Mouse (Mus musculus): ENCODE data around the gene Ica1l. TPM values are rescaled to one million over a fixed set of nuclear protein-coding genes. Genes with fewer than 3 reads are reported as not detected.

Ica1l gene
- total RNA-seq, 4 experiments from 2014 or later, result 34.5 to 40.8 (median 37.5) TPM

DNA sequence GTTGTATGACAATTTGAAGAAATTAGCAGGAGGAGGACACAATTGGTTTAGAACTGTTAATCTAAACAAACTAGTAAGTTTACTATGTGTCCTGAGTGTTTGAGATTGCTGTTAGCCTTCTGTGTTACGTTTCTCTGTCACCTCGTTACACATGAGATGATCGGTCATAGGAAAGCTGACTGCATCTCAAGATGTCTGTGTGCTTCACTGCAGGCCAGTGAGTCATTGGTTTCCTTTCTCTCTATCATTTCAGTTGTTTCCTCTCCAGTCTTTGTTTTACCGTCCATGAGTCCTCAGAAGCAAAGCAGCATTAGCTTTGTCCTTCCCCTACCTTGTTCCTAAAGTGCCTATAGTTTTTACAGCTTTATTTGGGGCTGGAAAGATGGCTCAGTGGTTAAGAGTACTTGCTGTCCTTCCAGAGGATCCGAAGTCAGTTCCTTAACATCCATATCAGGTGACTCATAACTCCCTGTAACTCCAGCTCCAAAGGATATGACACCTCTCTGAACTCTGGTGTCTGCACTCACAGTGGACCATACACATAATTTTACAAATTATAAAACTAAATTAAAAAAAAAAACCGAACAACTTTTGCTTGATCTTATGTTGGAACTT is 76.7 kb downstream of the Ica1l start:
- DNase-seq (ENCODE audit: low spot score in 2 of 2), result no peak

DNA sequence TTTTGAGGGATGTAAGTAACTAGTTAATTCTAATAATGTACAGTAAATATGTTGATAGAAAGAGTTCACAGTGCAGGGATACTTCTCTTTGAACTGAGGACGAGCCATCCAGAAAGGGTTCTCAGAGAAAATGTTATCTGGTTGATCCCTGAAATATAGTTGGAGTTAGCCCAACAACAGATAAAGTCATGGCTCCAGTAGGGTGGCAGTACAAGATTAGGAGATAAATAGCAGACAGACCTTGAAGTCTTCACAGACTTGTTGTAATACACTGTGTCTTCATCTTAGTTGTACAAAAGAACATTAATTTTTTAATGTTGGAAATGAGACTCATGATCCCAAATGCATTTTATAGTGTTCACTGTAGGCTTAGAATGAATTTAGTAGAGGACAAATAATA is 83.0 kb downstream of the Ica1l start:
- no peak for DNase-seq (ENCODE audit: low spot score in 2 of 2)

DNA sequence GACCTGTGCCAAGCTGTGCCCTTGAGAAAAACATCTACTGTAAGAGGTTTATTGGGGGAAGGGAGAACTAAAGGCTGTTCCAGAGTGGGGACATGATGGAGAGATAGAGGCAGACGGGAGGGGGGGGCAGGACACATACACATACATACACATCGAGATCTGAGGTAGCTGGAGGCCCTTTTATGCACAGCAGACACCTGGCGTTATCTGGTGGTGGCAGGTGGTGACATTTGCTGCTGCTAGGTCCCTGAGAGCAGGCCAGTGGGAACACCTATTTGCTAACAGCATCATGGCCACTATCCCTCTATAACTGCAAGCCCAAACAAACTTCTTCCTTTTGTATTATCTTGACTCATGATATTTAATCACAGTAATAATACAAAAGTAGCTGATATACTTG is 85.8 kb downstream of the Ica1l start:
- no peak for DNase-seq (ENCODE audit: low spot score in 2 of 2)

DNA sequence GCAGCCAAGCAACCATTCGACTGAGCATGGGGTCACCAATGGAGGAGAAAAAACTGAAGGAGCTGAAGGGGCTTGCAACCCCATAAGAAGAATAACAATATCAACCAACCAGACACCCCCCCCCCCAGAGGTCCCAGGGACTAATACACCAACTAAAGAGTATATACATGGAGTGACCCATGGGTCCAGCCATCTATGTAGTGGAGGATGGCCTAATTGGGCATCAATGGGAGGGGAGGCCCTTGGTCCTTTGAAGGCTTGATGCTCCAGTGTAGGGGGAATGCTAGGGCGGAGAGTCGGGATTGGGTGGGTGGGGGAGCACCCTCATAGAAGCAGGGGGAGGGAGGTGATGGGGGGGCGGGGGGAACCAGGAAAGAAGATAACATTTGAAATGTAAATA is 95.5 kb downstream of the Ica1l start:
- no peak for DNase-seq (ENCODE audit: low spot score in 2 of 2)

DNA sequence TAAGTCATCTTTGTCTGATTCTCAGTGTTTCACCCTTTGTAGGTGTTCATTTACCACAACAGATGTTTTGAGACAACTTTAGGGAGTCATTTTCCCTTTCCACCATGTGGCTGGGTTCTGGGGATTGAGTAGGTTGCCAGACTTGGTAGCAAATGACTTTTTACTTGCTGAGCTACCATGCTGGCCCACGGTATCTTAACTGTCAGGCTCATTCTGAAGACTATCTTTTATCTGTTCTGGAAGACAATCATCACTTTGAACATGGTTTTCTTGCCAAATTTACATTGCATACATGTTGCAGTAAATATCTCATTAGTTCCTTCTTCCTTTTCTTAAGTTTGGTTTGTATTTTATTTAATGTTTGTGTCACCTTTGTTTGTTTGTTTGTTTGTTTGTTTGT is 97.0 kb downstream of the Ica1l start:
- no peak for DNase-seq (ENCODE audit: low spot score in 2 of 2)

DNA sequence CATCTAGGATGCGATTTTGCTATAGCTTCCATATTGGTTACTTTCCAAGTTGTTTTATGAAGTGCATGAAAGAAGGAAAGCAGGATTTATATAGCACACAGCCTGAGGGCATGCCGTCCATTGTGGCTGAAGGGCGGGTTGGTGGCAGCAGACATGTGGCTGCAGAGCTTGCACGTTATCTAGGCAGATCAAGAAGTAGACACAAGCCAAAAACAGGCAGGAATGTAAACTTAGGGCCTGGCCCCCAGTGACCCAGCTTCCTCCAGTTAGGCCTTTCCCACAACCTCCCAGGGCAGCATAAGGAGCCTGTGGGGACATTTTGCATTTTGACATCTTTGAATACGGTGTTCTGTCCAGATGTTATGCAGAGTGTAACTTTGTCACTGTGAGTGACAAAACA is 99.2 kb downstream of the Ica1l start:
- DNase-seq (ENCODE audit: low spot score in 2 of 2), result no peak

DNA sequence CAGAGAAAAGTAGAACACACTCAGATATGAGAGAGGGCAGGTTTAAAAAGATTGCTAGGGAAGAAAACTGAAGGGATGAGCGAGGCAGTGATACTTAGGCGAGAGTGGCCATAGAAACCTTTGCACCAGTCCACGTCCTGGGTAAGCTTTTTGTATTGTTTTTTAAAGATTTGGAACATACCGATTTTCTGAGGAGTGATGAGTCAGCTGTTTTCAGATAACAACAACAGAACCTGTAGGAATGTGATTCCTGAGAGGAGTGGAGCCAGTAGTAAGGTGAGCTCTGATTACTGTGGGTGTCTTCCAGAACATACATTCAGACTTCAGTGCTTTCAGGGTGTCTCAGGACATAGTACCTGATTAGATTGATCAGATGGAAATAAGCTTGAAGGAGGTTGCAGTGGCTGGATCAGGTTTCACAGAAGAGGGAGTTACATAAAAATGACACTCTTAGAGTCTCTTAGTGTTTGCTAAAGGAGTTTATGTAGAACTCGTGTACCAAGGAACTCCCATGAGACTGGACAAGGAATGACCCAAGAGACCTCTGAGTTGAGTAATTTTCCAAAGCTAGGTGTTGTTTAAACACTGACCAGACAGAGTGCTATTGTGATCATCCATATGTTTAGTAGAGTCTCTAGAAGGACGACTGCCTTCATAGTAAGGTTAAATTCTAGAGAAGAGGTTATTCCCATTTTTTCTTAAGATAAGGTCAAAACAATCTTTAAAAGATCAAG is 100.8 kb downstream of the Ica1l start:
- no peak for DNase-seq (ENCODE audit: low spot score in 2 of 2)

DNA sequence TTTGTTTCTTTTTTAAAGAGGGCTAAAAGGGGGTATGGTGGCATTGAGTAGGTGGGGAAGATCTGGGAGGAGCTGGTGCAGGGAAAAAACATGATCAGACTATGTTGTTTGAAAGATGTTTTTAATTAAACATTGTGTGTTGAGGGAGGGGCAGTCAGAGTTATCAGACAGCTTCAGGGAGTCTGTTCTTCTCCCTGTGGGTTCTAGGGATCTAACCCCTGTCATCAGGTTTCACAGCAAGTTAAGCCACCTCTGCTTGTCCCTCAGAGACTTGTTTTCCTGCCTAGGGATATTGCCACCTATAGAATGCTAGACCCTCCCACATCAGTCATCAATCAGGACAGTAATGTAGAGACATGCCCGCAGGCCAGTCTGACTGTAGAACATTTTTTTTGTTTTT is 101.9 kb downstream of the Ica1l start:
- DNase-seq (ENCODE audit: low spot score in 2 of 2), result no peak

DNA sequence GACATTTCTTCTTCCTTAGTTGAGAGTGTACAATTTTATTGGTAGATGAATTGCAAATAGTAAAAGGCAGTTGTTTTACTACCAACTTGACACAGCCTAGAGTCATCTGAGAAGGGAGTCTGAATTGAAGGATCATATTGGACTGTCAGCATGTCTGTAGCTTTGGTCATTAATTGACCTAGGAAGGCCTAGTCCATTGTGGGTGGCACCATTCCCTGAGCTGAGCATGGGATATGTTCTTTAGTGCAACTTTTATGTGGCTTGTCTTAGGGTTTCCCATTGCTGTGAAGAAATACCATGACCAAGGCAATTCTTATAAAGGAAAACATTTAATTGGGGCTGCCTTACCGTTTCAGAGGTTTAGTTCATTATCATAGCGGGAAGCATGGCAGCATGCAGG is 110.0 kb downstream of the Ica1l start:
- DNase-seq (ENCODE audit: low spot score in 2 of 2), result no peak

Other genes with a start within 250 kb of the Ica1l start
- gene Fam117b, start 130.2 kb downstream of the Ica1l start, total RNA-seq (2022), result 10 to 100 TPM; 54.9 to 60.2 (median 57.9) TPM
- gene Carf, start 55.1 kb upstream of the Ica1l start, total RNA-seq (2022), result 10 to 100 TPM; 22.7 to 30.4 (median 27.3) TPM
- gene Wdr12, start 55.5 kb upstream of the Ica1l start, total RNA-seq (2022), result 10 to 100 TPM; 31.5 to 34.9 (median 32.4) TPM
- 10 to 100 TPM; 23.3 to 28.3 (median 24.5) TPM for gene Nbeal1, start 137.4 kb upstream of the Ica1l start, total RNA-seq (2022)